In the genomic region with DNA sequence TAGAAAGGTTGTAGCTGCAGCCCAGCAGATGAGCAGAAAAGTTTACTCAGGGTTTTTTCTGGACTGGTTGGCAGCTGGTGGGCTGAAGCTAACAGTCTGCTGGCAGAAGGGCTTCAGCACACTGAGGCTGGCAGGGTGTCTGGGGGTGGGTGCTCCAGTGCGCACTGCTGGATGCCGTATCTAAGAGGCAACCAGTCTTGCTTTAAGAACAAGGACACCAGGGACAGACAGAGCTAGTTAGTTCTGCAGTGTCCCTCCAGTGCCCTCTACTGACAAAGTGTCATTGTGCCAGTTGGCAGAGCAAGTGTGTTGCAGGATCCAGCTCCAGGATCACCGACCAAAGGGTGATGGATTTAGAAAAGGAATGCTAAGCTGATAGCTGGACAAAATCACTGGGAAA, we compare ENCODE assay signal across 9 mouse cellular contexts. TPM values are rescaled to one million over a fixed set of nuclear protein-coding genes. Genes with fewer than 3 reads are reported as not detected.
DNase-seq lines count a peak whose midpoint lies in the region; ATAC-seq and TF ChIP-seq lines count a peak whose summit lies in the region.
"Had no signal": no experiment of that assay in that cellular context is flagged by ENCODE, and none has a peak within 500 bp of the region (broad histone marks: within the 10 kb centered on the region; RNA-seq: fewer than 3 reads in every experiment).

No protein-coding gene starts in this region.

- no peak overlapping the region for H3K4me3 ChIP-seq in ES-E14 (ENCODE audit: insufficient read depth in 1 of 2, low read depth in 1 of 2, low read length in 2 of 2, poor library complexity in 1 of 2, severe bottlenecking in 1 of 2)
- H3K4me3 ChIP-seq in embryonic facial prominence, embryonic 14.5 days (ENCODE audit: low read depth, low read length), result no peak overlapping the region
- H3K4me3 ChIP-seq: heart, embryonic 15.5 days had no signal

- no peaks in the 10 kb centered on the region for H3K27me3 ChIP-seq in embryonic facial prominence, embryonic 14.5 days (replicated peaks; ENCODE audit: control insufficient read depth, insufficient read depth, low read length)

- peak; percentile 86 for ATAC-seq in embryonic facial prominence, embryonic 14.5 days (ENCODE audit: low read depth)

- WGBS in embryonic facial prominence, embryonic 14.5 days, result 2% methylated on average over 3 of the region's 3 CpGs

- H3K4me1 ChIP-seq in ES-E14 (ENCODE audit: control insufficient read depth in 2 of 2, insufficient read depth in 2 of 2, low read length in 2 of 2, poor library complexity in 1 of 2), result peaks cover 12 to 14% of the 10 kb centered on the region in 2 experiments
- H3K4me1 ChIP-seq in embryonic facial prominence, embryonic 14.5 days (ENCODE audit: control insufficient read depth, insufficient read depth, low read length), result peaks cover 4% of the 10 kb centered on the region; the same call in 1 of the 2 replicates

- H3K4me2 ChIP-seq in embryonic facial prominence, embryonic 14.5 days (ENCODE audit: low read depth, low read length), result no peak overlapping the region
- H3K4me2 ChIP-seq: heart, embryonic 15.5 days had no signal

- H3K9me3 ChIP-seq in ES-E14 (ENCODE audit: control insufficient read depth, insufficient read depth, low read depth, low read length), result no peaks in the 10 kb centered on the region
- no peaks in the 10 kb centered on the region for H3K9me3 ChIP-seq in embryonic facial prominence, embryonic 14.5 days (ENCODE audit: control insufficient read depth, low read length)
- H3K9me3 ChIP-seq: heart, embryonic 15.5 days had no signal

- DNase-seq in ES-E14 (ENCODE audit: low read depth, low spot score), result no peak
- DNase-seq in adrenal gland, postnatal 25 days, result peak; percentile 61
- DNase-seq in embryonic facial prominence, embryonic 14.5 days (ENCODE audit: low spot score), result peak; percentile 85
- DNase-seq in heart, postnatal 4 days, result peak; percentile 68
- peak; percentile 80 for DNase-seq in layer of hippocampus, adult 9-11 months
- DNase-seq in lung, postnatal 25 days (ENCODE audit: low spot score), result peak; percentile 43
- DNase-seq in right cerebral cortex, adult 2 months (ENCODE audit: low spot score in 2 of 2), result peak; percentile 81 to 83
- no peak for DNase-seq in urinary bladder, postnatal 10 days (ENCODE audit: low spot score)

- H3K36me3 ChIP-seq in ES-E14 (ENCODE audit: control insufficient read depth, insufficient read depth, low read length, poor library complexity, severe bottlenecking), result no peaks in the 10 kb centered on the region
- H3K36me3 ChIP-seq in embryonic facial prominence, embryonic 14.5 days (ENCODE audit: control insufficient read depth, insufficient read depth, low read length), result no peaks in the 10 kb centered on the region
- H3K36me3 ChIP-seq: heart, embryonic 15.5 days had no signal

- in situ Hi-C loops in ES-E14 (cut with MboI; ENCODE audit: low sequenced_read_pairs in 2 of 2, unreplicated experiment in 2 of 2), result no loop called here

- no peak overlapping the region for H3K27ac ChIP-seq in ES-E14 (ENCODE audit: insufficient read depth, low read depth, low read length, poor library complexity, severe bottlenecking)
- H3K27ac ChIP-seq in embryonic facial prominence, embryonic 14.5 days (replicated peaks; ENCODE audit: low read depth, low read length), result no peak overlapping the region
- H3K27ac ChIP-seq: heart, embryonic 15.5 days had no signal

- H3K9ac ChIP-seq in ES-E14 (ENCODE audit: insufficient read depth, low read depth, low read length, poor library complexity, severe bottlenecking), result peak overlapping the region; percentile 57; the same call in 1 of the 2 replicates
- no peak overlapping the region for H3K9ac ChIP-seq in embryonic facial prominence, embryonic 14.5 days (ENCODE audit: low read depth, low read length)
- H3K9ac ChIP-seq: heart, embryonic 15.5 days had no signal

TF ChIP-seq in ES-E14, 5 proteins besides CTCF, POLR2A, EP300 and RAD21:
- TF ChIP-seq CHD2 (IDR thresholded peaks at IDR 0.05; ENCODE audit: low read depth, low read length), result no peak
- TF ChIP-seq MAFK (IDR thresholded peaks at IDR 0.05; ENCODE audit: insufficient read depth, low read depth, low read length), result no peak
- no peak for TF ChIP-seq HCFC1 (IDR thresholded peaks at IDR 0.05; ENCODE audit: borderline replicate concordance, insufficient read depth, low read length)
- TF ChIP-seq ZC3H11A (IDR thresholded peaks at IDR 0.05; ENCODE audit: borderline replicate concordance, low read depth, low read length), result peak; percentile 45; the same call in 1 of the 2 replicates

RNA-seq across cellular contexts. Expression of a gene that starts 11.2 kb away (rescaled TPM):
- 654 and 1,326 TPM in 2 replicates for total RNA-seq in ES-E14 (2012; rRNA removed)
- total RNA-seq in adrenal gland, postnatal 25 days (2021), result 343 and 454 TPM in 2 replicates
- 310 and 610 TPM in 2 replicates for polyA plus RNA-seq in embryonic facial prominence, embryonic 14.5 days (2014; fragmentation: Nextera tagmentation; extraction: Ambion mirVana)
- under 1 TPM; 0.45 to 0.61 TPM for total RNA-seq in heart, postnatal 4 days (2021)

RNA-seq across cellular contexts. Expression of a gene that starts 13.1 kb away (rescaled TPM):
- 38.7 and 64.4 TPM in 2 replicates for total RNA-seq in ES-E14 (2012; rRNA removed)
- total RNA-seq in adrenal gland, postnatal 25 days (2021), result 47.4 and 59.7 TPM in 2 replicates
- 25.9 and 27.6 TPM in 2 replicates for polyA plus RNA-seq in embryonic facial prominence, embryonic 14.5 days (2014; fragmentation: Nextera tagmentation; extraction: Ambion mirVana)
- total RNA-seq in heart, postnatal 4 days (2021), result 10 to 100 TPM; 33.3 to 34.2 TPM

Comparison
In these comparisons a context has a peak if more than half of its experiments do, and no peak if none do; other contexts are left out.
1. DNase-seq: peak in adrenal gland, postnatal 25 days (single experiment), embryonic facial prominence, embryonic 14.5 days (single experiment), heart, postnatal 4 days (single experiment), layer of hippocampus, adult 9-11 months (single experiment), lung, postnatal 25 days (single experiment) and right cerebral cortex, adult 2 months (2 of 2); none in ES-E14 (single experiment) and urinary bladder, postnatal 10 days (single experiment).
2. RNA of a gene that starts 11.2 kb away (total RNA-seq): 654 to 1,326 TPM in ES-E14 and 343 to 454 TPM in adrenal gland, postnatal 25 days; 0.45 to 0.61 TPM in heart, postnatal 4 days; every median in the first group is over 100 times any median in the second.